Mouse (Mus musculus) liver, adult 2 months (tissue): ENCODE results near the gene Gm17949. TPM values are rescaled to one million over a fixed set of nuclear protein-coding genes. Genes with fewer than 3 reads are reported as not detected.

Experiments used
- DNase-seq: peaks from one replicate; pipeline ENCODE4 v3.0.0-alpha.2; 2011; ENCODE audit warnings: low read depth, low spot score; ENCODE audit errors: extremely low read depth
- H3K27ac ChIP-seq: fragments of 200-500 bp; replicated peaks from 2 replicates; pipeline ENCODE4 v1.5.1; 2012; ENCODE audit warnings: low read depth, mild to moderate bottlenecking, control low read depth, inconsistent platforms, low read length; ENCODE audit not compliant: insufficient read depth
- H3K27me3 ChIP-seq: fragments of 200-500 bp; 2 replicates; pipeline ENCODE4 v1.6.1; 2012; ENCODE audit warnings: mild to moderate bottlenecking, moderate library complexity, low read length, inconsistent platforms; ENCODE audit not compliant: control insufficient read depth, insufficient read depth
- H3K36me3 ChIP-seq: fragments of 200-500 bp; 2 replicates; pipeline ENCODE4 v1.6.1; 2012; ENCODE audit warnings: low read length, inconsistent platforms; ENCODE audit not compliant: control insufficient read depth, insufficient read depth
- H3K4me1 ChIP-seq: fragments of 200-500 bp; 2 replicates; pipeline ENCODE4 v1.6.1; 2011; ENCODE audit warnings: low read length; ENCODE audit not compliant: control insufficient read depth, insufficient read depth
- H3K4me3 ChIP-seq: fragments of 200-500 bp; 2 replicates; pipeline ENCODE4 v1.5.1; 2011; ENCODE audit warnings: low read depth, mild to moderate bottlenecking, control low read depth, low read length, moderate library complexity; ENCODE audit not compliant: insufficient read depth
- H3K79me2 ChIP-seq: fragments of 200-500 bp; 2 replicates; pipeline ENCODE4 v1.6.1; 2012; ENCODE audit warnings: inconsistent platforms, mild to moderate bottlenecking, low read length, moderate library complexity; ENCODE audit not compliant: control insufficient read depth, insufficient read depth
- H3K9ac ChIP-seq: fragments of 200-500 bp; 2 replicates; pipeline ENCODE4 v1.6.1; 2012; ENCODE audit warnings: low read depth, mild to moderate bottlenecking, control low read depth, inconsistent platforms, low read length
- CTCF ChIP-seq: fragments of 200-500 bp; IDR thresholded peaks from 2 replicates; pipeline ENCODE4 v1.5.1; 2011; ENCODE audit warnings: low read depth, low read length, control low read depth
- POLR2A ChIP-seq: fragments of 200-500 bp; IDR thresholded peaks from 2 replicates; pipeline ENCODE4 v1.6.1; 2011; ENCODE audit warnings: low read length, control low read depth; ENCODE audit not compliant: insufficient read depth; ENCODE audit errors: extremely low read depth
- WGBS: fragments of 180-500 bp; shearing (Covaris S2); methylation state at CpG from one replicate; pipeline ENCODE4 v1.1.7; 2018; 5-methylcytosine and 5-hydroxymethylcytosine counted together
- polyA plus RNA-seq: library from polyadenylated mRNA; depleted of rRNA; stranded (reverse); fragments of >200 nt; gene quantifications from 2 replicates; pipeline ENCODE4 v1.2.3, GENCODE M21; 2012; rRNA removed
- total RNA-seq: library from RNA; depleted of rRNA; stranded (reverse); fragments of >200 nt; gene quantifications from 2 replicates; pipeline ENCODE4 v1.2.3, GENCODE M21; 2014; rRNA removed

Gm17949 gene
- total RNA-seq, result not detected in 2 replicates
- not detected in 2 replicates for polyA plus RNA-seq

GRCm38 (mm10) chr17:57011236-57012141 lies at the start of gene Gm17949, which contains the start of gene Gtf2f1:
TSS of gene Gm17949 (plus strand) at chr17:57011469.
TSS of gene Gtf2f1 (minus strand) at chr17:57011288.
- Histone ChIP-seq H3K27ac (peak within 1 kb of the TSS; percentile 23; the same call in 1 of the 2 replicates), H3K27me3 (no peaks in the 10 kb centered on the region), H3K36me3 (peaks cover 2% of the 10 kb centered on the region; the same call in 1 of the 2 replicates), H3K79me2 (no peaks in the 10 kb centered on the region), H3K4me3 (peak within 1 kb of the TSS; percentile 77), H3K9ac (peak within 1 kb of the TSS; percentile 76), H3K4me1 (peaks cover 7% of the 10 kb centered on the region; the same call in 1 of the 2 replicates)
- DNase-seq, result peak; percentile 93
- no peak for TF ChIP-seq CTCF
- peak; percentile 69; the same call in 1 of the 2 replicates for TF ChIP-seq POLR2A
- WGBS, result 1% methylated on average over 51 of the region's 51 CpGs

- H3K4me3 ChIP-seq, result no peak overlapping the region
- TF ChIP-seq POLR2A, result no peak
- no peak overlapping the region for H3K27ac ChIP-seq
- H3K9ac ChIP-seq, result no peak overlapping the region
- WGBS, result 88% methylated on average over 4 of the region's 4 CpGs
- no peaks in the 10 kb centered on the region for H3K36me3 ChIP-seq
- H3K79me2 ChIP-seq, result no peaks in the 10 kb centered on the region
- no peak for DNase-seq
- H3K4me1 ChIP-seq, result no peaks in the 10 kb centered on the region
- no peaks in the 10 kb centered on the region for H3K27me3 ChIP-seq
Measured at GRCm38 (mm10) chr17:56961880-56962279, 49.4 kb upstream of the Gm17949 start.

- no peaks in the 10 kb centered on the region for H3K36me3 ChIP-seq
- H3K4me3 ChIP-seq, result no peak overlapping the region
- WGBS, result 87% methylated on average over 5 of the region's 5 CpGs
- no peak overlapping the region for H3K9ac ChIP-seq
- H3K4me1 ChIP-seq, result no peaks in the 10 kb centered on the region
- DNase-seq, result no peak
- H3K79me2 ChIP-seq, result no peaks in the 10 kb centered on the region
- no peaks in the 10 kb centered on the region for H3K27me3 ChIP-seq
- TF ChIP-seq POLR2A (no peak), CTCF (no peak)
- no peak overlapping the region for H3K27ac ChIP-seq
Measured at GRCm38 (mm10) chr17:56962642-56963405, 48.4 kb upstream of the Gm17949 start.

GRCm38 (mm10) chr17:56963646-56964045 lies 47.6 kb upstream of the Gm17949 start:
- 83% methylated on average over 6 of the region's 6 CpGs for WGBS
- H3K27me3 ChIP-seq, result no peaks in the 10 kb centered on the region
- H3K79me2 ChIP-seq, result no peaks in the 10 kb centered on the region
- DNase-seq, result no peak
- no peaks in the 10 kb centered on the region for H3K36me3 ChIP-seq
- H3K4me3 ChIP-seq, result no peak overlapping the region
- H3K4me1 ChIP-seq, result no peaks in the 10 kb centered on the region
- no peak overlapping the region for H3K9ac ChIP-seq
- TF ChIP-seq CTCF, result no peak
- TF ChIP-seq POLR2A, result no peak
- no peak overlapping the region for H3K27ac ChIP-seq

- 62% methylated on average over 3 of the region's 3 CpGs for WGBS
- no peak overlapping the region for H3K27ac ChIP-seq
Measured at GRCm38 (mm10) chr17:56969321-56969720, 41.9 kb upstream of the Gm17949 start.

More at GRCm38 (mm10) chr17:56969321-56969720, 41.9 kb upstream of the Gm17949 start:
- Histone ChIP-seq H3K79me2 (no peaks in the 10 kb centered on the region), H3K27me3 (no peaks in the 10 kb centered on the region), H3K36me3 (no peaks in the 10 kb centered on the region), H3K4me3 (no peak overlapping the region), H3K9ac (no peak overlapping the region), H3K4me1 (no peaks in the 10 kb centered on the region)
- TF ChIP-seq POLR2A, result no peak
- no peak for TF ChIP-seq CTCF
- no peak for DNase-seq
